Mouse (Mus musculus) mature B cell (primary cell): ENCODE measurements around the gene Insrr.
"Not testable (repeated sequence)": the region's sequence is repeated elsewhere in the genome, so short reads cannot be mapped to it uniquely, and the experiment has no call there.

ENCODE experiments used
- in situ Hi-C: fragments of 300-500 bp; cut with MboI; formaldehyde crosslinking; loops from 2 replicates; pipeline ENCODE4 v1.14.3; 2019

Insrr gene

GRCm38 (mm10) chr3:87833482-87833881, 36.7 kb downstream of the Insrr start:
- in situ Hi-C loops: no loop called here

GRCm38 (mm10) chr3:87838622-87839021, 41.9 kb downstream of the Insrr start:
- in situ Hi-C loops: no loop called here

- in situ Hi-C loops: no loop called here
Observed at GRCm38 (mm10) chr3:87840858-87841257, 44.1 kb downstream of the Insrr start.

- in situ Hi-C loops: no loop called here
Observed at GRCm38 (mm10) chr3:87844981-87845380, 48.2 kb downstream of the Insrr start.

- in situ Hi-C loops: no loop called here
Observed at GRCm38 (mm10) chr3:87846186-87846585, 49.4 kb downstream of the Insrr start.

- in situ Hi-C loops: no loop called here
Observed at GRCm38 (mm10) chr3:87846650-87847110, 49.9 kb downstream of the Insrr start, which contains the start of gene Sh2d2a. Gene Sh2d2a, plus strand, starts transcription at chr3:87846755.

GRCm38 (mm10) chr3:87847680-87848079, 50.9 kb downstream of the Insrr start:
- in situ Hi-C loops: no loop called here

- in situ Hi-C loops: no loop called here
Observed at GRCm38 (mm10) chr3:87849117-87849516, 52.4 kb downstream of the Insrr start.

GRCm38 (mm10) chr3:87854795-87855568, 58.2 kb downstream of the Insrr start:
- in situ Hi-C loops: no loop called here

GRCm38 (mm10) chr3:87855936-87856335, 59.2 kb downstream of the Insrr start:
- in situ Hi-C loops: no loop called here

GRCm38 (mm10) chr3:87857666-87858065, 60.9 kb downstream of the Insrr start:
- in situ Hi-C loops: no loop called here

- in situ Hi-C loops: no loop called here
Observed at GRCm38 (mm10) chr3:87859813-87860212, 63.1 kb downstream of the Insrr start.

GRCm38 (mm10) chr3:87864111-87864510, 67.4 kb downstream of the Insrr start:
- in situ Hi-C loops: not testable (repeated sequence)
